Mouse (Mus musculus): ENCODE data around the gene Gnpnat1.
"Not testable (repeated sequence)": the region's sequence is repeated elsewhere in the genome, so short reads cannot be mapped to it uniquely, and the experiment has no call there.

Gnpnat1 gene

GRCm38 (mm10) chr14:45404813-45405212 is at the start of gene Gnpnat1:
Gene Gnpnat1 (minus strand): TSS chr14:45404913.
- not testable (repeated sequence) for DNase-seq (ENCODE audit: low spot score in 2 of 2)

- no peak for DNase-seq (ENCODE audit: low spot score in 2 of 2)
Observed at GRCm38 (mm10) chr14:45453538-45454233, 49.0 kb upstream of the Gnpnat1 start.

GRCm38 (mm10) chr14:45452861-45453512 is 48.3 kb upstream of the Gnpnat1 start:
- no peak for DNase-seq (ENCODE audit: low spot score in 2 of 2)

GRCm38 (mm10) chr14:45452148-45452547 is 47.4 kb upstream of the Gnpnat1 start:
- no peak for DNase-seq (ENCODE audit: low spot score in 2 of 2)

GRCm38 (mm10) chr14:45451090-45451489 is 46.4 kb upstream of the Gnpnat1 start:
- no peak for DNase-seq (ENCODE audit: low spot score in 2 of 2)

GRCm38 (mm10) chr14:45446777-45447176 is 42.1 kb upstream of the Gnpnat1 start:
- DNase-seq (ENCODE audit: low spot score in 2 of 2) = no peak

- no peak for DNase-seq (ENCODE audit: low spot score in 2 of 2)
Observed at GRCm38 (mm10) chr14:45445445-45445844, 40.7 kb upstream of the Gnpnat1 start.

- DNase-seq (ENCODE audit: low spot score in 2 of 2) = no peak
Observed at GRCm38 (mm10) chr14:45444870-45445269, 40.2 kb upstream of the Gnpnat1 start.

- DNase-seq (ENCODE audit: low spot score in 2 of 2) = no peak
Observed at GRCm38 (mm10) chr14:45442781-45443560, 38.3 kb upstream of the Gnpnat1 start.

- no peak for DNase-seq (ENCODE audit: low spot score in 2 of 2)
Observed at GRCm38 (mm10) chr14:45441291-45441690, 36.6 kb upstream of the Gnpnat1 start.

- DNase-seq (ENCODE audit: low spot score in 2 of 2) = no peak
Observed at GRCm38 (mm10) chr14:45439387-45439786, 34.7 kb upstream of the Gnpnat1 start.

GRCm38 (mm10) chr14:45438931-45439275 is 34.2 kb upstream of the Gnpnat1 start:
- no peak for DNase-seq (ENCODE audit: low spot score in 2 of 2)

GRCm38 (mm10) chr14:45438250-45438930 is 33.7 kb upstream of the Gnpnat1 start:
- no peak for DNase-seq (ENCODE audit: low spot score in 2 of 2)

- DNase-seq (ENCODE audit: low spot score in 2 of 2) = no peak
Observed at GRCm38 (mm10) chr14:45434220-45434619, 29.5 kb upstream of the Gnpnat1 start.

GRCm38 (mm10) chr14:45432003-45432402 is 27.3 kb upstream of the Gnpnat1 start:
- DNase-seq (ENCODE audit: low spot score in 2 of 2) = no peak

- DNase-seq (ENCODE audit: low spot score in 2 of 2) = no peak
Observed at GRCm38 (mm10) chr14:45430066-45430842, 25.5 kb upstream of the Gnpnat1 start.

- DNase-seq (ENCODE audit: low spot score in 2 of 2) = peak in 1 of 2 experiments; percentile 14
Observed at GRCm38 (mm10) chr14:45423220-45423619, 18.5 kb upstream of the Gnpnat1 start.

GRCm38 (mm10) chr14:45422371-45422770 is 17.7 kb upstream of the Gnpnat1 start:
- DNase-seq (ENCODE audit: low spot score in 2 of 2) = no peak

GRCm38 (mm10) chr14:45419323-45419722 is 14.6 kb upstream of the Gnpnat1 start:
- no peak for DNase-seq (ENCODE audit: low spot score in 2 of 2)

- no peak for DNase-seq (ENCODE audit: low spot score in 2 of 2)
Observed at GRCm38 (mm10) chr14:45418553-45418952, 13.8 kb upstream of the Gnpnat1 start.

- DNase-seq (ENCODE audit: low spot score in 2 of 2) = no peak
Observed at GRCm38 (mm10) chr14:45416265-45416664, 11.6 kb upstream of the Gnpnat1 start.
